In genomic region chr16:88256101-88256500, GRCm38 (mm10) we compare ENCODE assay signal across 20 mouse cellular contexts. TPM values are rescaled to one million over a fixed set of nuclear protein-coding genes. Genes with fewer than 3 reads are reported as not detected.
DNase-seq lines count a peak whose midpoint lies in the region; ATAC-seq and TF ChIP-seq lines count a peak whose summit lies in the region.
"Had no signal": no experiment of that assay in that cellular context is flagged by ENCODE, and none has a peak within 500 bp of the region (broad histone marks: within the 10 kb centered on the region; RNA-seq: fewer than 3 reads in every experiment).

No protein-coding gene starts in this region.

- peak; percentile 50 to 66 for DNase-seq in cerebellum, postnatal 14 days
- no peak for DNase-seq in cerebellum, adult 2 months
- DNase-seq in midbrain, postnatal 0 days (ENCODE audit: low spot score): peak; percentile 23
- no peak for DNase-seq in midbrain, embryonic 10.5 days (ENCODE audit: low spot score)
- DNase-seq in layer of hippocampus, adult 2 months (ENCODE audit: low spot score in 2 of 2): no peak
- DNase-seq: adrenal gland, adult 2 months; adrenal gland, postnatal 10 days; adrenal gland, postnatal 25 days; cerebellum, adult 11-12 months; cerebellum, adult 9-10 months; forebrain, postnatal 0 days had no signal

- no peaks in the 10 kb centered on the region for H3K4me1 ChIP-seq in cerebellum, adult 2 months (ENCODE audit: control insufficient read depth, insufficient read depth, low read length)
- no peaks in the 10 kb centered on the region for H3K4me1 ChIP-seq in hindbrain, embryonic 16.5 days (ENCODE audit: control insufficient read depth, insufficient read depth, low read depth, low read length)
- H3K4me1 ChIP-seq in hindbrain, embryonic 13.5 days (replicated peaks): no peaks in the 10 kb centered on the region
- no peaks in the 10 kb centered on the region for H3K4me1 ChIP-seq in midbrain, postnatal 0 days (ENCODE audit: insufficient read depth, low read length)
- peaks cover 6% of the 10 kb centered on the region for H3K4me1 ChIP-seq in midbrain, embryonic 10.5 days
- H3K4me1 ChIP-seq: embryonic facial prominence, embryonic 10.5 days; embryonic facial prominence, embryonic 12.5 days had no signal

- H3K9ac ChIP-seq in hindbrain, embryonic 16.5 days (ENCODE audit: low read depth, low read length): no peak overlapping the region
- no peak overlapping the region for H3K9ac ChIP-seq in hindbrain, embryonic 13.5 days
- no peak overlapping the region for H3K9ac ChIP-seq in midbrain, postnatal 0 days (replicated peaks; ENCODE audit: low read length, poor library complexity, severe bottlenecking)
- H3K9ac ChIP-seq: embryonic facial prominence, embryonic 12.5 days; forebrain, embryonic 13.5 days; forebrain, embryonic 15.5 days; forebrain, postnatal 0 days had no signal

- WGBS in cerebellum, adult 2 months: 13% methylated on average over 3 of the region's 3 CpGs
- WGBS in hindbrain, embryonic 16.5 days: 80% methylated on average over 3 of the region's 3 CpGs
- WGBS in hindbrain, embryonic 13.5 days: 81% methylated on average over 3 of the region's 3 CpGs
- 78% methylated on average over 3 of the region's 3 CpGs for WGBS in midbrain, postnatal 0 days
- WGBS in midbrain, embryonic 10.5 days: 88% methylated on average over 3 of the region's 3 CpGs

- no peak for TF ChIP-seq POLR2A in cerebellum, adult 2 months (IDR thresholded peaks at IDR 0.05; ENCODE audit: borderline replicate concordance, insufficient read depth, low read length)

- no peak overlapping the region for H3K27ac ChIP-seq in cerebellum, adult 2 months (ENCODE audit: insufficient read depth, low read length)
- no peak overlapping the region for H3K27ac ChIP-seq in hindbrain, embryonic 16.5 days (ENCODE audit: low read depth, low read length)
- no peak overlapping the region for H3K27ac ChIP-seq in hindbrain, embryonic 13.5 days
- H3K27ac ChIP-seq in midbrain, postnatal 0 days (ENCODE audit: low read depth, low read length): no peak overlapping the region
- no peak overlapping the region for H3K27ac ChIP-seq in midbrain, embryonic 10.5 days (replicated peaks)
- H3K27ac ChIP-seq in layer of hippocampus, adult 2 months: no peak overlapping the region
- H3K27ac ChIP-seq: embryonic facial prominence, embryonic 10.5 days; embryonic facial prominence, embryonic 12.5 days; forebrain, embryonic 13.5 days; forebrain, embryonic 15.5 days had no signal

- no peak overlapping the region for H3K4me3 ChIP-seq in cerebellum, adult 2 months (replicated peaks; ENCODE audit: insufficient read depth, low read depth, low read length)
- H3K4me3 ChIP-seq in hindbrain, embryonic 16.5 days (ENCODE audit: low read length): no peak overlapping the region
- H3K4me3 ChIP-seq in hindbrain, embryonic 13.5 days: no peak overlapping the region
- H3K4me3 ChIP-seq in midbrain, postnatal 0 days (ENCODE audit: low read depth, low read length): no peak overlapping the region
- H3K4me3 ChIP-seq in midbrain, embryonic 10.5 days: no peak overlapping the region
- no peak overlapping the region for H3K4me3 ChIP-seq in layer of hippocampus, adult 2 months
- H3K4me3 ChIP-seq: embryonic facial prominence, embryonic 10.5 days; embryonic facial prominence, embryonic 12.5 days; forebrain, embryonic 13.5 days; forebrain, embryonic 15.5 days had no signal

- no peak for TF ChIP-seq CTCF in cerebellum, adult 2 months (IDR thresholded peaks at IDR 0.05; ENCODE audit: borderline replicate concordance, insufficient read depth, low read depth, low read length)
- TF ChIP-seq CTCF in midbrain, postnatal 0 days (IDR thresholded peaks at IDR 0.05): no peak
- no peak for TF ChIP-seq CTCF in layer of hippocampus, adult 2 months (conservative IDR thresholded peaks at IDR 0.05)

- H3K4me2 ChIP-seq in hindbrain, embryonic 16.5 days (ENCODE audit: low read length): no peak overlapping the region
- H3K4me2 ChIP-seq in hindbrain, embryonic 13.5 days: no peak overlapping the region
- no peak overlapping the region for H3K4me2 ChIP-seq in midbrain, postnatal 0 days (ENCODE audit: low read depth, low read length, poor library complexity, severe bottlenecking)
- H3K4me2 ChIP-seq: embryonic facial prominence, embryonic 12.5 days; forebrain, embryonic 13.5 days; forebrain, embryonic 15.5 days had no signal

- H3K9me3 ChIP-seq in hindbrain, embryonic 16.5 days (ENCODE audit: control insufficient read depth, low read length): no peaks in the 10 kb centered on the region
- no peaks in the 10 kb centered on the region for H3K9me3 ChIP-seq in hindbrain, embryonic 13.5 days
- H3K9me3 ChIP-seq in midbrain, postnatal 0 days (ENCODE audit: low read length): no peaks in the 10 kb centered on the region
- H3K9me3 ChIP-seq in midbrain, embryonic 10.5 days (replicated peaks): no peaks in the 10 kb centered on the region
- H3K9me3 ChIP-seq: embryonic facial prominence, embryonic 10.5 days; embryonic facial prominence, embryonic 12.5 days; forebrain, embryonic 13.5 days; forebrain, embryonic 15.5 days had no signal

- H3K27me3 ChIP-seq in cerebellum, adult 2 months (ENCODE audit: control insufficient read depth, insufficient read depth, low read length): no peaks in the 10 kb centered on the region
- H3K27me3 ChIP-seq in hindbrain, embryonic 16.5 days (replicated peaks; ENCODE audit: control insufficient read depth, insufficient read depth, low read length): no peaks in the 10 kb centered on the region
- no peaks in the 10 kb centered on the region for H3K27me3 ChIP-seq in hindbrain, embryonic 13.5 days
- no peaks in the 10 kb centered on the region for H3K27me3 ChIP-seq in midbrain, postnatal 0 days (ENCODE audit: insufficient read depth, low read length)
- no peaks in the 10 kb centered on the region for H3K27me3 ChIP-seq in midbrain, embryonic 10.5 days (ENCODE audit: low read depth, poor library complexity, severe bottlenecking)
- H3K27me3 ChIP-seq: embryonic facial prominence, embryonic 12.5 days; forebrain, embryonic 13.5 days; forebrain, embryonic 15.5 days had no signal

- no peaks in the 10 kb centered on the region for H3K36me3 ChIP-seq in hindbrain, embryonic 16.5 days (ENCODE audit: control insufficient read depth, insufficient read depth, low read length)
- no peaks in the 10 kb centered on the region for H3K36me3 ChIP-seq in hindbrain, embryonic 13.5 days
- H3K36me3 ChIP-seq in midbrain, postnatal 0 days (ENCODE audit: insufficient read depth, low read length): no peaks in the 10 kb centered on the region
- no peaks in the 10 kb centered on the region for H3K36me3 ChIP-seq in midbrain, embryonic 10.5 days
- H3K36me3 ChIP-seq: embryonic facial prominence, embryonic 10.5 days; embryonic facial prominence, embryonic 12.5 days; forebrain, embryonic 15.5 days had no signal

- ATAC-seq in hindbrain, embryonic 16.5 days: peak; percentile 58; the same call in 1 of the 2 replicates
- ATAC-seq in hindbrain, embryonic 13.5 days (ENCODE audit: low FRiP score): no peak
- ATAC-seq in midbrain, postnatal 0 days (ENCODE audit: low FRiP score): no peak
- ATAC-seq: forebrain, embryonic 13.5 days; forebrain, embryonic 15.5 days; forebrain, postnatal 0 days had no signal

RNA-seq across cellular contexts. Expression of gene Grik1, which starts 34.0 kb away (rescaled TPM):
- 16.8 and 16.9 TPM in 2 replicates for polyA plus RNA-seq in cerebellum, adult 2 months (2012; rRNA removed)
- polyA plus RNA-seq in hindbrain, embryonic 16.5 days (2015; fragmentation: Nextera tagmentation; extraction: Ambion mirVana): 40.3 and 43.1 TPM in 2 replicates
- polyA plus RNA-seq in hindbrain, embryonic 13.5 days (2015; fragmentation: Nextera tagmentation; extraction: Ambion mirVana): 18.3 and 19.7 TPM in 2 replicates
- 30.4 and 40.0 TPM in 2 replicates for total RNA-seq in midbrain, postnatal 0 days (2014; rRNA removed)
- 36.8 and 37.1 TPM in 2 replicates for polyA plus RNA-seq in midbrain, postnatal 0 days (2015; fragmentation: Nextera tagmentation; extraction: Ambion mirVana)
- 1.5 and 3.1 TPM in 2 replicates for polyA plus RNA-seq in midbrain, embryonic 10.5 days (2016; fragmentation: Nextera tagmentation; extraction: Ambion mirVana)
- total RNA-seq in layer of hippocampus, adult 2 months (2021): 10 to 100 TPM; 12.7 to 14.6 TPM
- total RNA-seq: adrenal gland, adult 2 months; adrenal gland, postnatal 25 days; ES-E14; MEL had no signal
- polyA plus RNA-seq: C2C12 had no signal

Comparison
In these comparisons a context has a peak if more than half of its experiments do, and no peak if none do; other contexts are left out.
1. DNase-seq: peak in cerebellum, postnatal 14 days (2 of 2) and midbrain, postnatal 0 days (single experiment); none in cerebellum, adult 2 months (0 of 2), midbrain, embryonic 10.5 days (single experiment) and layer of hippocampus, adult 2 months (0 of 2).